Mouse (Mus musculus): ENCODE data around the gene Spata22.
"Not testable (repeated sequence)": the region's sequence is repeated elsewhere in the genome, so short reads cannot be mapped to it uniquely, and the experiment has no call there.

Spata22 gene
- long read RNA-seq, experiment 1 = 0 reads
- long read RNA-seq, experiment 2 = 0 reads

GRCm38 (mm10) chr11:73329442-73329841 is at the start of gene Spata22, which contains the start of the genes Aspa and Gm49340:
Gene Spata22 (plus strand): TSS chr11:73329741.
Gene Aspa (minus strand): TSS chr11:73329596.
Gene Gm49340 (plus strand): TSS chr11:73329741.
- intact Hi-C loops (cut with DNase I) = no loop called here

GRCm38 (mm10) chr11:73280710-73281109 is 48.8 kb upstream of the Spata22 start:
- intact Hi-C loops (cut with DNase I) = loop anchor here (5.0 kb wide), 1 partner anchor 138 kb away; no protein-coding TSS in a partner anchor

GRCm38 (mm10) chr11:73281528-73282027 is 48.0 kb upstream of the Spata22 start:
- intact Hi-C loops (cut with DNase I) = loop anchor here (5.0 kb wide), 1 partner anchor 139 kb away; no protein-coding TSS in a partner anchor

GRCm38 (mm10) chr11:73283369-73283768 is 46.2 kb upstream of the Spata22 start:
- intact Hi-C loops (cut with DNase I) = loop anchor here (5.0 kb wide), 1 partner anchor 141 kb away; no protein-coding TSS in a partner anchor

- intact Hi-C loops (cut with DNase I) = loop anchor here (5.0 kb wide), 1 partner anchor 142 kb away; no protein-coding TSS in a partner anchor
Measured at GRCm38 (mm10) chr11:73283926-73284325, 45.6 kb upstream of the Spata22 start.

GRCm38 (mm10) chr11:73284351-73284750 is 45.2 kb upstream of the Spata22 start:
- intact Hi-C loops (cut with DNase I) = loop anchor here (5.0 kb wide), 1 partner anchor 142 kb away; no protein-coding TSS in a partner anchor

GRCm38 (mm10) chr11:73289621-73290020 is 39.9 kb upstream of the Spata22 start:
- intact Hi-C loops (cut with DNase I) = no loop called here

- intact Hi-C loops (cut with DNase I) = no loop called here
Measured at GRCm38 (mm10) chr11:73303123-73303522, 26.4 kb upstream of the Spata22 start.

- intact Hi-C loops (cut with DNase I) = no loop called here
Measured at GRCm38 (mm10) chr11:73315961-73316360, 13.6 kb upstream of the Spata22 start.

- intact Hi-C loops (cut with DNase I) = not testable (repeated sequence)
Measured at GRCm38 (mm10) chr11:73318581-73318980, 11.0 kb upstream of the Spata22 start.

GRCm38 (mm10) chr11:73321064-73321463 is 8.5 kb upstream of the Spata22 start:
- intact Hi-C loops (cut with DNase I) = not testable (repeated sequence)

- intact Hi-C loops (cut with DNase I) = no loop called here
Measured at GRCm38 (mm10) chr11:73323906-73324830, 5.4 kb upstream of the Spata22 start.

GRCm38 (mm10) chr11:73326485-73326886 is 3.1 kb upstream of the Spata22 start:
- intact Hi-C loops (cut with DNase I) = no loop called here

GRCm38 (mm10) chr11:73327361-73327760 is 2.2 kb upstream of the Spata22 start:
- intact Hi-C loops (cut with DNase I) = no loop called here

- intact Hi-C loops (cut with DNase I) = no loop called here
Measured at GRCm38 (mm10) chr11:73333357-73333756, 3.8 kb downstream of the Spata22 start.

GRCm38 (mm10) chr11:73336919-73337318 is 7.4 kb downstream of the Spata22 start:
- intact Hi-C loops (cut with DNase I) = no loop called here

- intact Hi-C loops (cut with DNase I) = no loop called here
Measured at GRCm38 (mm10) chr11:73350483-73350882, 20.9 kb downstream of the Spata22 start, which contains the start of gene Olfr20. Gene Olfr20 (plus strand): TSS chr11:73350783.

- intact Hi-C loops (cut with DNase I) = no loop called here
Measured at GRCm38 (mm10) chr11:73370946-73371345, 41.4 kb downstream of the Spata22 start, which contains the start of gene Olfr376. Gene Olfr376 (plus strand): TSS chr11:73371246.

GRCm38 (mm10) chr11:73395374-73395773 is 65.8 kb downstream of the Spata22 start:
- intact Hi-C loops (cut with DNase I) = no loop called here
